Mouse (Mus musculus): ENCODE results near the gene Nos1ap. TPM values are rescaled to one million over a fixed set of nuclear protein-coding genes. Genes with fewer than 3 reads are reported as not detected.

Gene Nos1ap
- total RNA-seq, 2 experiments from 2014 or later: 166 to 204 TPM

DNA sequence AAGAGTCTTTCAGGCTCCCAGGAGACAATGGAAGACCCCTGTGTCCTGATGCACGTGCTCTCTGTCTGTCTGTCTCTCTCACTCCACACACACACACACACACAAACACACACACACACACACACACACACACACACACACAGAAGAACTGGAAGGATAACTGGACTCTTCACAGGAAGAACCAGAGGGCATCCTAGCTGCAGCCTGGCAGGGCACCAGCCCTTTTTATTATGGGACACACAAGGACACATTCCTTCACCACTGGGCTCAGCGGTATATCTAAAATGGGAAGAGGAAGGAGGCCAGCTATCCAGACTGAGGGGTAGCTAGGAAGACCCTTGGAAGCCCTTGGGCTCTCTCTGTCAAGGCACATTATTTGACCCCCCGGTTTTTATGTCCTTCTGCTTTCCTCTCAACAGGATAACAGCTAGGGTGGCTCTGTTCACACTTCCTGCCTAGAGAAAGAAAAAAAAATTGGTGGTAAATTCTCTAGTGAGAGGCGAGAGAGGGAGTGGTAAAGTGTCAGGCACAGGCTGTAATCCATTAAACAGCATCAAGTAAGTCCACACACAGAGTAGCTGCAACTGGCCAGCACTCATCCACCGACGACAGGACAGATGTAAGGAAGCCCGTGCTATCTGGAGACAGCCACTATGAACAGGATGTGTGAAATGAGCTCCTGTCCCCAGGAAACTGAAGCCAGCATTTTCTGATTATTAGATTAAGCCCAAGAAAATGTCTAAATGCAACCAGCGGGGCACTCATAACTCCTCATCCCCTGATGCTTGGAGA is 38.8 kb downstream of the Nos1ap start:
- no peak for DNase-seq (ENCODE audit: extremely low spot score in 1 of 2, low spot score in 1 of 2)

DNA sequence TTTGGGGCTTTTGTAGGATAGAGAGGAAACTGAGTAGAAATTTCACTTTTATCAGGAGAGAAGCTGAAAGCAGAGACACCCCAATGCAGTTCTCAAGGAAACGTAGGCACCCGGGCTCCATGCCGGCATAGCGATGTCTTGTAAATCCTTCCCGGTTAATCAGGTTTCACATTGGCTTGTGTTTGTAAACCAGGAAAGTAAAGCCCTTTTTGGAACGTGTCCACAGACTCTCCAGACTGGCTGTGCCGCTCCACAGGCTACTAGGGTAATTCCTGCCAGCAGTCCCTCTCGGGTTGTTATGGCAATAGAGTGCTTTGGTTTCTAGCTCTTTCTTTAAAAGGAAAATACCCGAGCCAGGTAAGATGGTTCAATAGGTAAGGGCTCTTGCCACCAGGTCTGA is 40.6 kb downstream of the Nos1ap start:
- no peak for DNase-seq (ENCODE audit: extremely low spot score in 1 of 2, low spot score in 1 of 2)

DNA sequence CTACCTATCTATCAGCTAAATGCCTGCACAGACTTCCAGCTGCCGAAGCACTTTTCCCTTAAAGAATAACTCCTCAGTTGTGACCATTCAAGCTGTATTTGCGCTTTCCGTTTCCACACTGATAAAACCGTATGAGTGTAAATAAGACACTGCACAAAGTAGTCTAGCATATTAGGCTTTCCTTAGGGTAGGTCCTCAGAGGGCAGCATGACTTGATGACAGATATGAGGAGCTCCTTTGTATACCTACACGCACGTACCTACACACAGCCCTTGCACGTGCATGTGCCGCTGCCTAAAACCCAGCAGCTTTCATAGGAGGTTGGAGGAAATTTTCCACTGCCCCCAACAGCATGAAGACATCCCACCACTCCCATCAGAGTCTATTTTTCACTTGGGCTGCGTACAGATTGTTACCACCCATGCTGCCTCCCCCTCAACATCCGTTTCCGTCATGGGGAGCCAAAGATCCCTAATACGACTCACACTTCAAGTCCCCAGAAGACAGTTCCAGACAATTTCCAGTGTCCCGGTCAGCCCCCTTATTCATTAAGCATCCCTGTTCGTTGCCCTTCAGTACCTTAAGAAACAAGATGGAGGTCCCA is 41.4 kb downstream of the Nos1ap start:
- DNase-seq (ENCODE audit: extremely low spot score in 1 of 2, low spot score in 1 of 2): no peak

DNA sequence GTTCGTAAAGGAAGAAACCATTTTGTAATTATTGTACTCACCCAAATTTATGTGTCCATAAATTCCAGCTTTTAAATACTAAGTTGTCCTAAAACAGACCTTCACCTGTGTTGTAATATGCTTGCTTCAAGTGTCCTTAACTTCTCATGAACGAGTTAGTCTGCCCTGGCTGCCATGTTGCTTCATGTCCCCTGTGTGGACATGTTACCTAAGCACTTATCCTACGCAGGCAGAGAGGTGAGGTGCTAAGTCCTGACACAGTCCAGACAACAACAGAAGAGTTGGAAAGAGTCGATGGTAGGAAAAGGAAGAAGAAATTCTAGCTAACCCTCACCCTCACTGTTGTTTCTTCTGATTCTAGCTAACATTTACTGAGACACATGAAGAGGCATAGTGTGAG is 43.4 kb downstream of the Nos1ap start:
- DNase-seq (ENCODE audit: extremely low spot score in 1 of 2, low spot score in 1 of 2): no peak

DNA sequence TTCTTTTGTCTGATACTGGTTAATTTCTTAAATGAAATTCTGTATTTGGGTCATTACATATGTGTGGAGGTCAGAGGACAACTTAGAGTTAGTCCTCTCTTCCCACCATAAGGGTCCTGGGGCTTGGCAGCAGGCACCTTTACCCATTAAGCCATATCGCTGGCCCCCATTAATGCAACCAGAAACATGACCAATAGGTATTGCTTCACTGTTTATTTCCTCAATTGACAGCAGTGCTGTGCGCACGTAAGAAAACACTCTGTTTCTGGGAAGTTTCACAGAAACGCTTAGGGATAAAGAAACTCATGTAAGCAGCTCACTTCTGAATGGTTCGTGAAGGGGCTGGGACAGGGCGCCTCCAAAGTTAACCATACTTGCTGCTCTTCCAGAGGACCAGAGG is 44.4 kb downstream of the Nos1ap start:
- no peak for DNase-seq (ENCODE audit: extremely low spot score in 1 of 2, low spot score in 1 of 2)

DNA sequence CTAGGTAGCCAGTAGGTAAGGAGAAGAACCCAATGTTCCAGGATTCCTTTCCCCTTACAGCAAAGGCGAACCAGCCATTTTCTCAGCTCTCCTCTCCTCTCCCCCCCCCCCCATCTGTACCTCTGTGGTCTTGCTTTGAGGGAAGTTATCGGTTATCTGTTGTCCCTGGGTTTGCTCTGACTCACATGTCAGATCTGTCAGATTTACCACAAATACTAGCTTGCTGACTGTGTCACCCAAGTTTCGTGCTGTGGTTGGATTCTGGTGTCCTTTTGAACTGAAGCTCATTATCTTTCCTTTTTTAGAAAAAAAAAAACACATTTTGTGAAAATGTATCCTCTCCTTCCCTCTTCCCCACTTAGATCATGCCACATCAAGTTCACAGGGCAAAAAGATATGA is 50.2 kb downstream of the Nos1ap start:
- DNase-seq (ENCODE audit: extremely low spot score in 1 of 2, low spot score in 1 of 2): no peak

DNA sequence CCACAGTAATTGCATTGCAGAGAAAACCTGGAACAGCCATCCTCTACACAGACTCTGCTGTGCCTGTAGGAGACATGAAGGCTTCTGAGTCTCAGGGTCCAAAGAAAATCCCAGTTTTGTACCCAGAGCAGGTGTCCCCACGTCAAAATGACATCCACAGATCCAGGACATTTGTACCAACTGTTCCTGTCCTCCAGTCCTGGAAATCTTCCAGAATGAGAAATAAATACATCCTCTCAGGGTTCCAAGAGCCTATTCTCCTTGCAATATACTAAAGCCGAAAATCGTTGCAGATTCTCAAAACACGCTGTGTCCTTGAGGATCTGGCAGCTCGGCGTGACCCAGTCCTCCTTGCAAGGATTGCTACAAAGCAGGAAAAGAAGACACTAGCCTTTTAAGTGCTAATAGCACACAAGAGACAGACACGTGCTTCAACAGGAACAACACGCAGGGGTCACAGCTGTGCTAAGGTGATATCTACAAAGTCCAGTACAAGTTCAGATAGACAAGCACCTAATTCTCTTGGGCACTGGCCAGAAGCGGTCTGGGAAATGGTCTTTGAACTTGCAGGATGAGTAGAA is 51.1 kb downstream of the Nos1ap start:
- DNase-seq (ENCODE audit: extremely low spot score in 1 of 2, low spot score in 1 of 2): no peak

DNA sequence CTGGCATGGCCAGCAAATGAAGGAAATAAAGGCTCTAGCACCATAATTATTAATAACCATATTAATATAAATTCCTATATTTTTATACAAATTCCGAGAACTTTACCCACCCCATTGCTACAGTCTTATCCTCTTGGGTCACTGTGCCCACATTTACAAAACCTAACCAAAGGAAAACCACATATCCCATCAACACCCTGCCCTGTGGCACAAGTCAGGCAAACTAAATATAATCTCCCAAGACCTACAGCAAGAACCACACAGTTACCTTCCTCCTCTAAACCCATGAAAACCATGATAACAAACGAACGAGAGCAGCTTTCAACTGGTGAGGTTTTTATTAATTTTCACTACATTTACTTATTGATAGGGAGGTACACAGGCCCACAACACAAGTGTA is 53.3 kb downstream of the Nos1ap start:
- no peak for DNase-seq (ENCODE audit: extremely low spot score in 1 of 2, low spot score in 1 of 2)

DNA sequence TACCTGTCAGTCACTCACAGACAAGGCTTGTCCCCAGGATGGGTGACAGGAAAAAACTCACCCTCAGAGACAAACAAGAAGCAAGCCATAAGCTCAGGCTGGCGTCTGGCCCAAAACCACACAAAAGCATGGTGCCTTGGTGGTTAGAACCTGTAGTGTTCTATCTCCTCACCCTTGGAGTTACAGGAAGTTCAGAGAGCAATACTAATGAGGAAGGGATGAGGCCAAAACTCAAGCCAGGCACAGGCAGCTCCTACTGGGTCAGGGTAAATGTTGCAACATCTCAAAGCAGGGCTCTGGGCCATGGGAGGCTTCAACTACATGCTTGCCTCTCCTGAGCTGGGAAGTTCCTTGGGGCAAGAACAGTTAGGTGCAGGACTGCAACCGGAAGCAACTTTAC is 54.4 kb downstream of the Nos1ap start:
- no peak for DNase-seq (ENCODE audit: extremely low spot score in 1 of 2, low spot score in 1 of 2)

DNA sequence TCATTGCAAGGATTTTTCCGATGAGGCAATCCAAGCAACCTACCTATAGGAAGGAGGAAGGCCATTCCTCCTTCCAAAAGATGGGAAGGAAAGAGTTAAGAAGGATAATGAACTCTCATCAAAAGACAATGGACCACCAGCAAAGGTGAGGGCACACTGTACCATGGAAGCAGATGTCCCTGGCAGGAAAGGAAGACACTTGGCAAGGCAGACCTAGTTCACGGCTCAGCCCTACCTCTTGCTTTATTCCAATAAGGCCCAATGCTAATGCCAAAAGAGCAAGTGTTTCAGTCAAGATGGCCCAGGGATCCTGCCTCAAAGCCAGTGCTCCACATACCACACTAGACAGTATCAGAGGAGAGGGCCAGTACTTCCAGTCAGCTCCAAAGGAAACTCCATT is 58.4 kb downstream of the Nos1ap start:
- DNase-seq (ENCODE audit: extremely low spot score in 1 of 2, low spot score in 1 of 2): no peak

DNA sequence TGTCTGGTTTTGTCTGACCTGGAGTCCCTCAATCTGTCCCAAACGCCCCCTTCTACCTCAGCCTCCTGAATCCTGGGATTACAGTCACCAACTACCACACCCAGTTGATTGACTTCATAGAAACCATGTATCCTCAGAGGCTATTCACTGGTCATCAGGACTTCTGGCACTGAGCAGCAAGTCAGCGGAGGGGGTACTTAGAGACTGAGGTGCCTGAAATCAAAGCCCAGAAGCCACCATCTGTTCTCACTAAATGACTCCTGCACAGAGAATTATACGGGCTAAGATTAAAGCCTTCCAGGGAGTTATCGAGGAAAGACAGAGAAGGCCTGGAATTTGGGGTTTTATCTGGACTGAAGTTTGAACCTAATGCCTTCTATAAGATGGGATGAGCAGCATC is 59.2 kb downstream of the Nos1ap start:
- DNase-seq (ENCODE audit: extremely low spot score in 1 of 2, low spot score in 1 of 2): no peak

DNA sequence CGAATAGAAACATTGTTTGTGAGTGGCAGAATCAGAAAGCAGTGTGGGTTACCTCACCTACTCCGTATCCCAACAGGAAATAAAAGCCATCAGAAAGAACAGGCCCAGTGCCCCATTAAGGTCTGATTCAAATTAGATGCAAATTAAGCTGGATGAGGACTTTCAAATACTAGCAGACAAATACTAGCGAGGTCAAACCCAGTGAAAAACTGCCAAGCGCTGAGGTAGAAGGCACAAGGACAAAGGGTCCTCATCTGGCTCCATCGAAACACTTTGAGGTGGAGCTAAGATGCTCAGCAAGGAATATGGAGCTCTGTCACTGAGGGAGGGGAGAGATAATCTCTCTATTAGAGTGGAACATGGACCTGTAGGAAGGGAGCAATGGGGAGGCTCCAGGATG is 66.8 kb downstream of the Nos1ap start:
- DNase-seq (ENCODE audit: extremely low spot score in 1 of 2, low spot score in 1 of 2): no peak

DNA sequence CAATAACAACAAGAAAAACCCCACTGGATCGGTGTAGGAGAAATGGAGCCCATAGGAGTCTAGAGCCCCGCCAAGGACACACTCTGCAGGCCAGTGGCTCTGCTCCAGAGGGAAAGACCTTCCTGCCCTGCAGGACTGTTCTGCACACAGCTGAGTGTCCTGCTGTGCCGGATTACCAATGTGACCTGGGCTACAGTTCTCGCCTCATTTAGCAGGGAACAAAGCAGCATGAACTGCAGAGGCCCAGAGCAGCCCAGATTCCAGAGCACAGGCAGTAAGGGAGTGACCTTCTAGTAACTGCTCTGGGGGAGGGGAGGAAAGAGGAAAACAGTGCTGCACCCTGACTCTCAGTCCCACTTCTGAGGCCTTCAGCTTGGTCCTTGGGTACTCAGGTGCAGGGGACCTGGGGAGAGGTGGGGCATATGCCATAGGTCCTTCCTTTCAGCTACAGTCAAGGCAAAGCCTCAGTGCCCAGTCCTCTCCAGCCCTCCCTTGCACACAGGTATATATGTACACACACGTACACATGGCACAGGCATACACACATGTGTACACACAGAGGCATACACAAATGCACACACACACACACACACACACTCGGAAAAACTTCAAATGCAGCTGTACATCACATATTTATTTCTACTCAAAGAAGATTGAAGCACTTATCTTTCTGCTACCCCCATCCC is 68.0 kb downstream of the Nos1ap start:
- DNase-seq (ENCODE audit: extremely low spot score in 1 of 2, low spot score in 1 of 2): no peak

DNA sequence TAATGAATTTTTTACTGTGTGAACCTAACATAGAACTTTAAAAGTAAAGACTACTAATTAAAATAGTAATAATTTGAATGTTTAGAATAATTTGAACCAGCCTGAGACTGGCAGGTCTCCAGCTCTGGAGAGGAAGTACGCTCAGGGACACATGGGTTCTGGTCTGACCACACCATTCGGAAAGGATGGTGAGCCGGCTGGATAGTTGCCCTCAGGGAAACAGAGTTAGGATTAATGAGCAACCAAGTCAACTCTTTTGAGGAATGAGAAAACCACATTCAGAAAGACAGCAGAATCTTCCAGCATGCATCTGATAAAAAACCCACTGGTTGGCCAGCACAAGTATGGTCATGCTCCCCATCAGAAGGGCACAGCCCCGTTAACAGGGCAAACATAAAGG is 69.5 kb downstream of the Nos1ap start:
- no peak for DNase-seq (ENCODE audit: extremely low spot score in 1 of 2, low spot score in 1 of 2)

DNA sequence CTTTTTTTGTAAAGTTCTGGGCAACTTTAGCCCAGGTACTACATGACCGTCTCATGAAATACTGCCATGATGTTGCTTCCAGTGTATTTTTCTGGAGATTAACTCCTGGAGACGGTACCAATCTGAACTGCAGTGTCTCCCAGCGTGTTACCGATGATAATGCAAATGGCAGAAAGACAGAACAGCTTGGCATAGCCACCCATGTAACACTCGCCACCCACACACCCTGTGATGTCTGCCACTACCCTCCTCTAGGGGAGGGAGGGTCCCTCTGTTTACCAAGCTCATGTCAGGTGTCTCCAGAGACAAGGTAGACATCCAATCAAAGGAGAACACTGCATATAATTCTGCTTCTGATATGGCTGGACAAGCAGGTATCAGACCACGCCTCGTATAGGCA is 70.0 kb downstream of the Nos1ap start:
- no peak for DNase-seq (ENCODE audit: extremely low spot score in 1 of 2, low spot score in 1 of 2)

DNA sequence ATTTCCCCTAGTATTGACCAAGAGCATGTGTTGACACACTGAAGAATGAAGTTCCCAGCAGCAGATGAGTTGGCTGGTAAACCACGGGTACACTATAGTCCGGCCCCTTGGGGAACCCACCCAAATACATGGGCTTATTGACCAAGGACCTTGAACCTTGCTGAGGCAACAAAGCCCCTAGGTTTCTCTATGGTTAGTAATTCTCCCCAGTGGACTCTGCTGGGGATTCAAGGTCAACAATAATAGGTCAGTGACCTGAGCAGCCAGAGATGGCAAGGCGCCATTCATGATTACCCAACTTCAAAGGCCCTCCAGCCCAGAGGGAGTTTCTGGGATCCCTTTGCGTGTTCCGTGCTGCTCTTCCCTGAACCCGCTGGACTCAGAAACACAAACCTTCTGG is 73.5 kb downstream of the Nos1ap start:
- DNase-seq (ENCODE audit: extremely low spot score in 1 of 2, low spot score in 1 of 2): no peak

DNA sequence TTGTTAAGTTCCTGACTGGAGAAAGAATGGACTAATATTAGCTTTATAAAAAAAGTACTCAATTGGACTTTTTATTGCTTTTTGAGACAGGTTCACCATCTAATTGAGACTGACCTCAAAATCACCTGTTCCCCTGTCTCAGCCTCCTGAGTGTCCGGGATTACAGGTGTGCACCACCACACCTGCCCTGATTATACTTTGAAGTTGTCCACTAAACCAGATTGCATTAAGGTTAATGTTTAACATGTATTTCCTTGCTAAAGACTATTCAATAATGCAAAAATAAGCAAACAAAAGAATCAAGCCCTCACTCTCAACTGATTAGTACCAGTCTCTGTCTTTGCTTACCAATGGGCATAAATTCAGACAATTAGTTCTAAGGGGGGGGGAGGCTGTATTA is 74.2 kb downstream of the Nos1ap start:
- DNase-seq (ENCODE audit: extremely low spot score in 1 of 2, low spot score in 1 of 2): no peak

DNA sequence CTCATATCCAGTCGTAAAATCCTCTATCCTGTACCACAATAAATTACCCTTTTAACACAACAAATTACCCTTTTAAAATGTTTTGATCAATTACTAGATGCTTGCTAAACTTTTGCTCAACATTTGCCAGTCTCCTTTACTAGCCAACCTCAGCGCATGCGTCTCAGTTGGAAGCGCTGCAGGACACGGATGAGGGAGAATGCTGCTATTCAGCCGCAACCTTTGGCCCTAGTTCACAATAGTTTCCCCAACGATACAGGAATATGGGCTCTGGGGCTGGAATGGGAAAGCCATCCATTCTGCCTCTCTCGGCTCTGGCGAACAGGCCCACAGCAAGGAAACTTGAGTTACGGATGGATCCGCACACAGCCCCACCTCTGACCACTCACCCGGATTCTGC is 75.4 kb downstream of the Nos1ap start:
- DNase-seq (ENCODE audit: extremely low spot score in 1 of 2, low spot score in 1 of 2): no peak

DNA sequence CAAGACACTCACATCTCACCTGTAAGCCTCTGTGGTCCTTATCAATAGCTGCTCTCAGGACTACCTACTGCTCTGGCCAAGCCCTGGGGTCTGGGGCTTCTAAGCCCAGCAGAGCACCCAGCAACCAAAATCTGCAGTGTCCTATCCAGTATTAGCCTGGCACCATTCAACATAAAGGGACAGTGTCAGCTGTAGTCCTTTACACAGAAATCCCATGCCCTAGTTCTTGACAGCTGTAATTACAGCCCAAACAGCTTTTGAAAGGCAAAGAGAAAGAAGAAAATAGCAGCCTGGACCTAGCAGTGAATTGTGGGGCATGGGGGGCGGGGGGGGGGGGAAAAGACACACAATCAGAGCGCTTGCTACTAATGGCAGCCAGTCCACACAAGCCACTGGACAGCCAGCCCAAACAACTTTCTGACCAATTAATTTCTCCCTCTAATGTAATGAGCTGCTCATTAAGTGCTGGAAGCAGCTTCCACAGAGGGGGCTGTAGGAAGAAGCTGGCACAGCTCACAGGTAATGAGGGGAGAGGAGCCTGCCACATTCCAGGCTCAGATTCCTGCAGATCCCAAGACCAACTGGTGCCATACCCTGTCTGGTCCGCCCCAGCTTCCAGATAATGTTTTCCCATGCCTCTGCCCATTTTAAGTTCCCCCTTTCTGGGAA is 77.1 kb downstream of the Nos1ap start:
- DNase-seq (ENCODE audit: extremely low spot score in 1 of 2, low spot score in 1 of 2): no peak

DNA sequence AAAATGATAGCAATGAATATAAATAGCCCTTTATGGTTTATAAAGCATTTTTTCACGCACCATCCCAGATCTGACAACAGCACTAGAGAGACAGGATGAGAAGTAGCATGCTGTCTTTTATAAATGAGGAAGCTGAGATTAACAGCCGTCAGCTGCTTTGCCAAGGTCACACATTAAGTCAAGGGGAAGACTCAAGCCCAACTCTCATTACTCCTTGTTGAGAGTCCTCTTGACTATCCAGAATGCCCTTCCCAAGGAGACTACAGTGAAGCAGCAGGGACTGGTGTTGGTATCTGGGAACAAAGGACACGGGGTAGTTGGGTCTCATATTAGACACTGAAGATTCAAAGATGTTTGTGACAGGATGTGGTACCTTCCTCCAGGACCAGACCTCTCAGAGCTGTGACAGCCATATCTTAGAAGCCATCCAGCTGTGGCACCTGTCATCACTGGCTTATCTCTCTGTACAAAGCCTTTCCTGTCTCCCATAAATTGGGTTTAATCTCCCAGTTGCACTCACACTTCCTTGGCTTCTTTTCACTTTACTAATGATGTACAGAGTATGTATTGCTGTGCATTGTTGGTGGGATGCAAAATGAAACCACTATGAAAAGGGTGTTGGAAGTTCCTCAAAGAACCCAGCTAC is 78.9 kb downstream of the Nos1ap start:
- DNase-seq (ENCODE audit: extremely low spot score in 1 of 2, low spot score in 1 of 2): no peak

Measured in layer of hippocampus, postnatal 25 days (tissue).